Mouse (Mus musculus) fat pad, adult 2 months (tissue): ENCODE data around the gene 6430628N08Rik.

Source experiments
- DNase-seq: peaks from one replicate; pipeline ENCODE4 v3.0.0-alpha.2; 2011; ENCODE audit warnings: low read depth, low spot score; ENCODE audit errors: extremely low read depth

Gene 6430628N08Rik

GRCm38 (mm10) chr4:115885846-115886245, 4.6 kb upstream of the 6430628N08Rik start:
- DNase-seq, result no peak

GRCm38 (mm10) chr4:115886875-115887274, 3.6 kb upstream of the 6430628N08Rik start:
- DNase-seq, result no peak

GRCm38 (mm10) chr4:115890066-115890465, 399 bp upstream of the 6430628N08Rik start:
- DNase-seq, result no peak

- no peak for DNase-seq
Observed at GRCm38 (mm10) chr4:115894281-115894680, 3.8 kb downstream of the 6430628N08Rik start.

- no peak for DNase-seq
Observed at GRCm38 (mm10) chr4:115897901-115898631, 7.6 kb downstream of the 6430628N08Rik start.

GRCm38 (mm10) chr4:115902816-115903215, 12.4 kb downstream of the 6430628N08Rik start:
- no peak for DNase-seq

GRCm38 (mm10) chr4:115904375-115904774, 13.9 kb downstream of the 6430628N08Rik start:
- DNase-seq, result no peak

- DNase-seq, result no peak
Observed at GRCm38 (mm10) chr4:115905701-115906100, 15.2 kb downstream of the 6430628N08Rik start.

- DNase-seq, result no peak
Observed at GRCm38 (mm10) chr4:115906791-115907190, 16.3 kb downstream of the 6430628N08Rik start.

- peak; percentile 82 for DNase-seq
Observed at GRCm38 (mm10) chr4:115907994-115908393, 17.5 kb downstream of the 6430628N08Rik start.

- DNase-seq, result peak; percentile 88
Observed at GRCm38 (mm10) chr4:115908641-115909040, 18.2 kb downstream of the 6430628N08Rik start.

- no peak for DNase-seq
Observed at GRCm38 (mm10) chr4:115911586-115911985, 21.1 kb downstream of the 6430628N08Rik start.

- DNase-seq, result no peak
Observed at GRCm38 (mm10) chr4:115919911-115920310, 29.4 kb downstream of the 6430628N08Rik start.

GRCm38 (mm10) chr4:115922688-115923087, 32.2 kb downstream of the 6430628N08Rik start:
- no peak for DNase-seq

GRCm38 (mm10) chr4:115923262-115923880, 32.9 kb downstream of the 6430628N08Rik start:
- no peak for DNase-seq

- DNase-seq, result no peak
Observed at GRCm38 (mm10) chr4:115927637-115928036, 37.2 kb downstream of the 6430628N08Rik start.

- DNase-seq, result no peak
Observed at GRCm38 (mm10) chr4:115931556-115932088, 41.2 kb downstream of the 6430628N08Rik start.

- DNase-seq, result no peak
Observed at GRCm38 (mm10) chr4:115935835-115936581, 45.5 kb downstream of the 6430628N08Rik start.

- no peak for DNase-seq
Observed at GRCm38 (mm10) chr4:115936646-115937045, 46.2 kb downstream of the 6430628N08Rik start.

GRCm38 (mm10) chr4:115937061-115937976, 46.9 kb downstream of the 6430628N08Rik start:
- DNase-seq, result no peak
